In the genomic region with DNA sequence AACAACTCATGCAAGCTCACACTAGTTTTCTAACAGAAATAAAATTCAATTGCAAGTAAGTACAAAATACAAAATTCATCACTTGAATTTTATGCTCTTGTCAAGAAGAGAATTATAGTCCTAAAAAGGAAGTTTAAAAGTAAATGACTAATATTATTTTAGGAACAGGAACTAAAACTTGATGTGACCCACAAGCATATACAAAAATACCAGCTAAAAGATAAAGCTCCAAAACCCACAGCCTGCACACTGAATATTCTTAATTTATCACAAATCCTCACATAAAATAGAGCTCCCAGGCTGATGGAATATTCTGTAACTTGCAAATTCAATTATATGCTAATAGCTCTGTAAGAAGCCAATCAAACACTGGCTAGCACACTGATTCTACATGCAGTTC, we compare ENCODE assay signal across 1 mouse cellular context.
A peak's percentile ranks its signal among the peaks of the same experiment; 100 is the strongest.
TF ChIP-seq lines count a peak whose summit lies in the region.

No protein-coding gene starts in this region.

TF ChIP-seq in MEL, 35 proteins besides CTCF, POLR2A, EP300 and RAD21 (continued from another document):
- TF ChIP-seq ZNF384 (IDR thresholded peaks at IDR 0.05; ENCODE audit: low read depth, low read length) (no peak), TBP (IDR thresholded peaks at IDR 0.05; ENCODE audit: low read depth, low read length) (no peak), NELFE (IDR thresholded peaks at IDR 0.05; ENCODE audit: low read depth, low read length) (no peak), SMC3 (IDR thresholded peaks at IDR 0.05; ENCODE audit: low read depth, low read length) (no peak), CHD1 (IDR thresholded peaks at IDR 0.05; ENCODE audit: low read depth, low read length) (no peak), RCOR1 (IDR thresholded peaks at IDR 0.05; ENCODE audit: low read depth, low read length) (0 out of 2 replicates have a peak, but pooled peaks have one; percentile 10), ETS1 (IDR thresholded peaks at IDR 0.05; ENCODE audit: low read depth, low read length) (peak; percentile 49), BHLHE40 (IDR thresholded peaks at IDR 0.05; ENCODE audit: borderline replicate concordance, low read depth, low read length) (no peak), POLR2AphosphoS2 (IDR thresholded peaks at IDR 0.05; ENCODE audit: low read length) (no peak), MAX (IDR thresholded peaks at IDR 0.05; ENCODE audit: low read length) (no peak), POLR2AphosphoS5 (IDR thresholded peaks at IDR 0.05; ENCODE audit: borderline replicate concordance, low read depth, low read length) (no peak), SIN3A (IDR thresholded peaks at IDR 0.05; ENCODE audit: low read length) (no peak), ZC3H11A (IDR thresholded peaks at IDR 0.05; ENCODE audit: low read depth, low read length) (no peak), JUND (IDR thresholded peaks at IDR 0.05; ENCODE audit: low read depth, low read length) (no peak), MYC (IDR thresholded peaks at IDR 0.05; ENCODE audit: low read depth, low read length) (no peak), CHD2 (IDR thresholded peaks at IDR 0.05; ENCODE audit: low read length) (no peak), TCF12 (IDR thresholded peaks at IDR 0.05; ENCODE audit: low read depth, low read length) (no peak), USF1 (IDR thresholded peaks at IDR 0.05; ENCODE audit: low read depth, low read length) (no peak), TAL1 (IDR thresholded peaks at IDR 0.05; ENCODE audit: low read length) (no peak), MEF2A (IDR thresholded peaks at IDR 0.05; ENCODE audit: extremely low read depth, insufficient replicate concordance, low read depth, low read length, poor library complexity, severe bottlenecking) (peak; percentile 84; the same call in 1 of the 2 replicates), ZMIZ1 (IDR thresholded peaks at IDR 0.05; ENCODE audit: low read depth, low read length) (no peak), HCFC1 (IDR thresholded peaks at IDR 0.05; ENCODE audit: low read depth, low read length) (no peak)
